Mouse (Mus musculus) subcutaneous adipose tissue, adult 2 months (tissue): Measurements from ENCODE around the gene Vcpkmt. TPM values are rescaled to one million over a fixed set of nuclear protein-coding genes. Genes with fewer than 3 reads are reported as not detected.

ENCODE experiments used
- polyA plus RNA-seq: library from polyadenylated mRNA; depleted of rRNA; stranded (reverse); fragments of >200 nt; gene quantifications from 2 replicates; pipeline ENCODE4 v1.2.3, GENCODE M21; 2012; ENCODE audit warnings: low replicate concordance; rRNA removed

The Vcpkmt gene
- 5.2 and 7.4 TPM in 2 replicates for polyA plus RNA-seq

DNA sequence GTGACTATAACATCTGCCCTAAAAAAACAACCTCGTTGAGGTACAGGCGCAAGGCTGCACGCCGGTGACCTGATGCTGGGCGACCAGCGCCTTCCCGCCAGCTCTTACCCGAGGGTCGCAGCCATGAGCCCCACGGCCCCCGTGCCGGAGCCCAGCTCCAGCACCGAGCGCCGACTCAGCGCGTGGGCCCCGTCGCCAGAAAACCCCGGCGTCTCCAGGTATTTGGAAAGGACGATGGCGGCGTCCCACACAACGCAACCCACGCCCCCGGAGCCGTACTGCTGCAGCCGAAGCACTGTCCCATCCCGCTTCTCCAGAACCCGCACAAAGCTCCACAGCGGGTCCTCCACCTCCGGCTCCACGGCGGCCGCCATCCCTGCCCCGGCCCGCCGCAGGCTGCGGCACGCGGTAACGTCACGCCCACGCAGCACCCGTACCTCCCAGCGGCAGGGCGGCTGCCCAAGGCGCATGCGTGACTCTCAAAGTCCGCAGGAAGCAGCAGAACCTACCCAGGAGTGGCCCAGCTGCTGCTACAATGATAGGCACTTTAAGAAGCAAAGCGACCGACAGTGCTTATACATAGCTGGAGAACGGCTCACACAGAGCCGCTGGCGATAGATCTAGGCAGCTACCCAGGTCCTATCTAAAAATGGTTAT, at the start of gene Vcpkmt:
TSS of gene Vcpkmt (minus strand) at position 416 of the 657 bp plus-strand sequence.

Other genes with a start within 250 kb of the Vcpkmt start
- gene Nemf, start 225.9 kb downstream of the Vcpkmt start, polyA plus RNA-seq, result 5.2 and 6.9 TPM in 2 replicates
- 60.8 and 111 TPM in 2 replicates for gene Arf6, start 210.9 kb downstream of the Vcpkmt start, polyA plus RNA-seq
- 0.76 and 1.2 TPM in 2 replicates for gene Gm9887, start 210.6 kb downstream of the Vcpkmt start, polyA plus RNA-seq
- 23.2 and 23.8 TPM in 2 replicates for gene Sos2, start 98.8 kb upstream of the Vcpkmt start, polyA plus RNA-seq
- gene L2hgdh, start 141.8 kb upstream of the Vcpkmt start, polyA plus RNA-seq, result 5.3 and 8.1 TPM in 2 replicates
- 11.6 and 13.8 TPM in 2 replicates for gene Atp5s, start 141.9 kb upstream of the Vcpkmt start, polyA plus RNA-seq
- 0.67 and 19.4 TPM in 2 replicates for gene Cdkl1, start 208.2 kb upstream of the Vcpkmt start, polyA plus RNA-seq